Mouse (Mus musculus) pancreas, adult 10 weeks (tissue): Measurements from ENCODE around the gene Nubp2. TPM values are rescaled to one million over a fixed set of nuclear protein-coding genes. Genes with fewer than 3 reads are reported as not detected.

Source experiments
- polyA plus RNA-seq: library from polyadenylated mRNA; stranded (reverse); fragments of 350-450 nt; fragmentation: Illumina TruSeq; extraction: RNeasy Lipid Tissue Mini Kit (QIAGEN cat#74804); gene quantifications from one replicate; pipeline ENCODE4 v1.2.3, GENCODE M21; 2015; ENCODE audit warnings: low read depth, low replicate concordance; ENCODE audit not compliant: insufficient read depth

Gene Nubp2
- 8.6 TPM for polyA plus RNA-seq

DNA sequence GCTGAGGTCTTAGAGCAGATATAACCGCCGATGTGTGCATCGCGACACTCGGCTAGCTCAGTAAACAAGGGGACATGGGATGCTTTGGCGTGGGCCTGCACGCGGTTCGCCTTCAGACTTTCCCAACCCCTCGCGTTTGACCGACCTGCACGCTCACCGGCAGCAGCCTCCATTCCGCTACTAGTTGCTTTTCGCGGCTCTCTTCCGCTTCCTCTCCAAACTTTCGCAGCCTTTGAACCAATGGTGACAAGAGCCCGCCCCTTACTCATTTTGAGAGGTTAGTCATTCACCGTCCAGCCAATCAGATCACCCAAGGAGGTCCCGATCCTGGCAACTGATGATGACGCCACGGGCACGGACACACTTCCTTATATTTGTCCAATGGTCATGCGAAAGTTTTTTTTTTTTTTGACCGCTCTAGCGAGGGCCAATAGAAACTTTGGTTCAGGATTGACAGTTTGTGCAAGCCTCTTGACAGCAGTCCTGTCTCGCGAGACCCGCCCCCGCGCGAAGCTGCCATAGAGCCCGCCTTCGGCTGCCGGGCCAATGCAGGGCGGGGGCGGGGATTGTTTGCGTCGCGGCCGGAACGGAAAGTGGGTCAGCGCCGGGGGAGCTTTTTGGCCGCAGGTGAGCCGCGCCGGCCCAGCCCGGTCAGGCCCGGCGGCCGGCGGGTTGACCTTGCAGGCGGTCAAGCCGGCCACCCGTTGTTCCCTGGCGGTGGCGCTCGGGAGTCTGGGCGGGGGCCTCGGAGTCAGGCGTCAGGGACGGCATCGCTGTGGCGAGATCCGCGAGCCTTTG, at the start of gene Nubp2, which contains the start of gene Spsb3:
Nubp2 (minus strand) TSS at position 216 of the 798 bp plus-strand sequence.
Spsb3 (plus strand) TSS at position 510 of the 798 bp plus-strand sequence.

GRCm38 (mm10) chr17:24896241-24896992, 10.3 kb upstream of the Nubp2 start, which contains the start of gene Nme3:
Gene Nme3, plus strand, starts transcription at chr17:24896500.

DNA sequence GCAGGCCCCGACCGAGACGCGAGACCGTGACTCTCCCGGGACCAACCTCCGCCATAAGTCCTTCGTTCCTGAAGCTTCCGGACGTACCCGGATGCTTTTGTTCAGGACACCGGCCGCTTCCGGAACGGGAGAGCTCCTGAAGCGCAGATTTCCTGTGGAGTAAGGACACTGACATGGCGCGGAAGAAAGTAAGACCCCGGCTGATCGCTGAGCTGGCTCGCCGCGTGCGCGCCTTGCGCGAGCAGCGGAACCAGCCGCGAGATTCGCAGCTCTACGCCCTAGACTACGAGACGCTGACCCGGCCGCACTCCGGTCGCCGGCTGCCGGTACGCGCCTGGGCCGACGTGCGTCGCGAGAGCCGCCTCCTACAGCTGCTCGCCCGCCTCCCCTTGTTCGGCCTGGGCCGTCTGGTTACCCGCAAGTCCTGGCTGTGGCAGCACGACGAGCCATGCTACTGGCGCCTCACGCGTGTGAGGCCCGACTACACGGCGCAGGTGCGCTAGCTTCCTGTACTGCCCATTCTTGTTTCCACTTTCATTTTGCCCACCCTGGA, 8.9 kb upstream of the Nubp2 start, which contains the start of the genes Eme2 and Mrps34:
Eme2 (minus strand) TSS at position 93 of the 553 bp plus-strand sequence.
Mrps34 (plus strand) TSS at position 122 of the 553 bp plus-strand sequence.

GRCm38 (mm10) chr17:24865776-24866175, 20.4 kb downstream of the Nubp2 start, which contains the start of gene Igfals:
Gene Igfals, plus strand, starts transcription at chr17:24865997.

GRCm38 (mm10) chr17:24850065-24850772, 35.9 kb downstream of the Nubp2 start, which contains the start of gene Fahd1:
Gene Fahd1, minus strand, starts transcription at chr17:24850364.

DNA sequence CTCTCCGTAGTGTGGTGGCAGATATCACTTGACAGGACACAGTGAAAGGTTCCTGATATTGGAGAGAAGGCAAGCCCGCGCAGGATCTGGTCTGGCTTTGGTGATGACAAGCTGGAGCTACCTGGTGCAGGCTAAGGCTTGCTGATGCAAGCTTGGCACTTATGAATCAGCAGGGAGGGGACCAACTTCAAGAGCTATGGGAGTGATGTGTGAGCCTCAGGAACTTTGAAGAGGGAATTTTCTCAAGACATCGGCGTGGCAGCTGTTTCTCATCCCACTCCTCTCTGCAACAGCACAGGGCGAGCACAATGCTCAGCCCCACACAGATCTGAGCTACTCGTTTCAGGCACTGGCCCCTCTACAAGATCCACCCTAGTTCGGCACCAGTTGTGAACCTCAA, 46.3 kb downstream of the Nubp2 start, which contains the start of gene Hagh:
Hagh (plus strand) TSS at position 302 of the 400 bp plus-strand sequence.

Other genes with a start within 250 kb of the Nubp2 start
- gene Slc9a3r2, start 236.0 kb downstream of the Nubp2 start, polyA plus RNA-seq, result 48.3 TPM
- 1.6 TPM for gene Npw, start 227.9 kb downstream of the Nubp2 start, polyA plus RNA-seq
- 21.6 TPM for gene Zfp598, start 216.7 kb downstream of the Nubp2 start, polyA plus RNA-seq
- gene Syngr3, start 196.4 kb downstream of the Nubp2 start, polyA plus RNA-seq, result 0.44 TPM
- gene Gfer, start 190.2 kb downstream of the Nubp2 start, polyA plus RNA-seq, result 10.7 TPM
- 1.6 TPM for gene Noxo1, start 190.1 kb downstream of the Nubp2 start, polyA plus RNA-seq
- 6.0 TPM for gene Tbl3, start 178.7 kb downstream of the Nubp2 start, polyA plus RNA-seq
- not detected for gene Rnf151, start 168.3 kb downstream of the Nubp2 start, polyA plus RNA-seq
- 538 TPM for gene Rps2, start 168.2 kb downstream of the Nubp2 start, polyA plus RNA-seq
- gene Ndufb10, start 161.9 kb downstream of the Nubp2 start, polyA plus RNA-seq, result 66.2 TPM
- not detected for gene Rpl3l, start 158.5 kb downstream of the Nubp2 start, polyA plus RNA-seq
- gene Msrb1, start 149.7 kb downstream of the Nubp2 start, polyA plus RNA-seq, result 68.8 TPM
- 1.0 TPM for gene Hs3st6, start 133.4 kb downstream of the Nubp2 start, polyA plus RNA-seq
- gene Meiob, start 82.1 kb downstream of the Nubp2 start, polyA plus RNA-seq, result not detected
- 23.1 TPM for gene Hagh, start 46.2 kb downstream of the Nubp2 start, polyA plus RNA-seq
- 3.8 TPM for gene Fahd1, start 36.0 kb downstream of the Nubp2 start, polyA plus RNA-seq
- gene Igfals, start 20.4 kb downstream of the Nubp2 start, polyA plus RNA-seq, result 3.4 TPM
- gene Spsb3, start 294 bp upstream of the Nubp2 start, polyA plus RNA-seq, result 7.3 TPM
- gene Eme2, start 8.7 kb upstream of the Nubp2 start, polyA plus RNA-seq, result 8.7 TPM
- gene Mrps34, start 8.8 kb upstream of the Nubp2 start, polyA plus RNA-seq, result 13.1 TPM
- 3.3 TPM for gene Nme3, start 10.2 kb upstream of the Nubp2 start, polyA plus RNA-seq
- 42.5 TPM for gene Mapk8ip3, start 50.6 kb upstream of the Nubp2 start, polyA plus RNA-seq
- gene Jpt2, start 74.3 kb upstream of the Nubp2 start, polyA plus RNA-seq, result 9.4 TPM
- gene Cramp1l, start 129.4 kb upstream of the Nubp2 start, polyA plus RNA-seq, result 3.4 TPM
- 2.6 TPM for gene Ift140, start 129.7 kb upstream of the Nubp2 start, polyA plus RNA-seq
- gene Tmem204, start 197.2 kb upstream of the Nubp2 start, polyA plus RNA-seq, result 28.7 TPM
- gene Telo2, start 229.6 kb upstream of the Nubp2 start, polyA plus RNA-seq, result 14.3 TPM
- gene Ptx4, start 234.4 kb upstream of the Nubp2 start, polyA plus RNA-seq, result not detected
- gene Clcn7, start 247.0 kb upstream of the Nubp2 start, polyA plus RNA-seq, result 7.1 TPM